Mouse (Mus musculus) regulatory T cell (primary cell): ENCODE data around the gene Terf2.

Source experiments
- in situ Hi-C: fragments of 300-600 bp; cut with MboI, MseI; formaldehyde crosslinking; loops from one replicate; pipeline ENCODE4 v1.15.1; 2025; ENCODE audit warnings: high pct_unique_total_duplicates

Gene Terf2

DNA sequence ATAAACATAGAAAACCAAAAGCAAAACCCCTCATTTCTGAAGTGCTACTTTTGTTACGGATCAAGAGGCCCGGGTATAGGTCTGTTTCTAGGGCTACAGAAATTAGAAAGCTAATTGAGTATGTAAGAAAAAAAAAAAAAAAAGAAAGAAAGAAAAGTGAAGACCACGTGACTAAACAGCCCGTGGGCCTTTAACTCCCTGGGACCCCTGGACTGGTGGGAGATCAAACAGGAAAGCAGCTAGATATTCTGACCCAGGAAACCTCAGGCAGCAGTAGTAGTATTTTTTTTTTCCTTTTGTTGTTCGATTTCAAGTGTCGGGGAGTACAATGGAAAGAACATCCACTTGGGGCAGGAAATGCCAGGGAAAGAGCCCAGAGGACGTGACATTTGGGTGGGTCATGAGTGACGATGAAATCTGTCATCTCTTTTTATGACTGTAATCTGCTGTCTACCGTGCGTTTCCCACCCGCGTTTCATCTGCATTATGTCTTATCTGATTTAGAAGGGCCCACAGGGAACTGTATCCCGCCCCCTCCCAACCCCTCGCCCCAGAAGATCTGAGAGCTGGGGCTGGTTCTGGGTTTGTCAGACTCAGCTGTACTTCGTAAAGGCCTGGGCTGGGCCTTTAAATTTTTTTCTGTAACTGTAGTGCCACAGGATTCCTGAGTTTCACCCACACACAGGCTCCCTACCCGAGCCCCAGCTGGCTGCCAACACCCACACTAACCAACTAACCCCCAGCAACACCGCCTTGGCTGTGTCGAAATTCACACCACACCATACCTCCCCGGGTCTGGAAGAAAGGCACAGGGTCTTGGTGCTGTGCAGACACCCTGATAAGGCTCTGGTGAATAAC lies 18.0 kb upstream of the Terf2 start:
- in situ Hi-C loops: loop anchor here (5.0 kb wide), 1 partner anchor 33 kb away; no protein-coding TSS in a partner anchor

DNA sequence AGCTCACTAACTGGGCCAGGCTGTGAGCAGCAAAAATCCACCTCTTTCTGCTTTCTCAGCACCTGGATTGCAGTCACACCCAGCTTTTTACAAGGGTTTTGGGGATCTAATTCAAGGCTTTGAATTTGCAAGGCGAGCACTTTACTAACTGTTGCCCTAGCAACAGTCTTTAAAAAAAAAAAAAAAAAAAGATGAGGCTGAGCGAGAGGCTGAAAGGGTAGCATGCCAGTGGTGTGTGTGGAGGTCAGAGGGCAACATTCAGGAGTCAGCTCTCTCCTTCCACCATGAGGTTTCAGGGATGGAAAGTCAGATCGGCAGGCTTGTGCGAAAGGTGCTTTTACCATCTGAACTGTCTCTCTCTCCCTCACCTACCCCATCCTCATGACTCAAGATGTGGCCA lies 16.9 kb upstream of the Terf2 start:
- in situ Hi-C loops: loop anchor here (5.0 kb wide), 1 partner anchor 34 kb away; no protein-coding TSS in a partner anchor

DNA sequence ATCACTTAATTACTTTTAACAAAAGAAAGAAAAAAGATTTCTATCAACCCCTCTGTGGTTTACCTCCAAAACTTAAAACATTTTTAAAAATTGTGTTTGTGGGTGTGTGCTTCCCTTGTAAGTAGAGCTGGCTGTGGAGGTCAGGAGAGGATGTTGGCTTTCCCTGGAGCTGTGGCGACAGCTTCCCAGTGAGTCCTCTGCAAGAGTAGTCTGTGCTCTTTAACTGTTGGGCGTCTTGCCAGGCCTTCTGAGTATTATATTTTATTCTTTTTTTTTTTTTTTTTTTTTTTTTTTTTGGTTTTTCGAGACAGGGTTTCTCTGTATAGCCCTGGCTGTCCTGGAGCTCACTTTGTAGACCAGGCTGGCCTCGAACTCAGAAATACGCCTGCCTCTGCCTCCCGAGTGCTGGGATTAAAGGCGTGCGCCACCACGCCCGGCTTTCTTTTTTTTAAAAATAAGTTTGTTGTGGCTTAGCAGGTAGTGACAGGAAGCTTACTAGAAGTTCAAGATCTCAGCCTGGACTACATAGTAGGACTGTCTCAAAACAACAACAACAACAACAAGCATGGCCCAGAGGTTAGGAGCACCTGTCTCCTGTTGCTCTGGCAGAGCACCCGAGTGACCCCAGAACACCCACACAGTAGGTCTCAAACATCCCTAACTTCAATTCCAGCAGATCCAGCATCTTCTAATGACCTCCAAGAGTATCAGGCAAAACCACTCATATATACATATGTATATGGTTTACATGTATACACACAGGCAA lies 15.2 kb upstream of the Terf2 start:
- in situ Hi-C loops: loop anchor here (5.0 kb wide), 1 partner anchor 36 kb away; no protein-coding TSS in a partner anchor

GRCm38 (mm10) chr8:107110629-107111330 lies 14.4 kb upstream of the Terf2 start:
- in situ Hi-C loops: loop anchor here (5.0 kb wide), 1 partner anchor 37 kb away; no protein-coding TSS in a partner anchor

- in situ Hi-C loops: loop anchor here (5.0 kb wide), 2 partner anchors 37 to 212 kb away; no protein-coding TSS in a partner anchor
Observed at GRCm38 (mm10) chr8:107109816-107110435, 13.6 kb upstream of the Terf2 start.

DNA sequence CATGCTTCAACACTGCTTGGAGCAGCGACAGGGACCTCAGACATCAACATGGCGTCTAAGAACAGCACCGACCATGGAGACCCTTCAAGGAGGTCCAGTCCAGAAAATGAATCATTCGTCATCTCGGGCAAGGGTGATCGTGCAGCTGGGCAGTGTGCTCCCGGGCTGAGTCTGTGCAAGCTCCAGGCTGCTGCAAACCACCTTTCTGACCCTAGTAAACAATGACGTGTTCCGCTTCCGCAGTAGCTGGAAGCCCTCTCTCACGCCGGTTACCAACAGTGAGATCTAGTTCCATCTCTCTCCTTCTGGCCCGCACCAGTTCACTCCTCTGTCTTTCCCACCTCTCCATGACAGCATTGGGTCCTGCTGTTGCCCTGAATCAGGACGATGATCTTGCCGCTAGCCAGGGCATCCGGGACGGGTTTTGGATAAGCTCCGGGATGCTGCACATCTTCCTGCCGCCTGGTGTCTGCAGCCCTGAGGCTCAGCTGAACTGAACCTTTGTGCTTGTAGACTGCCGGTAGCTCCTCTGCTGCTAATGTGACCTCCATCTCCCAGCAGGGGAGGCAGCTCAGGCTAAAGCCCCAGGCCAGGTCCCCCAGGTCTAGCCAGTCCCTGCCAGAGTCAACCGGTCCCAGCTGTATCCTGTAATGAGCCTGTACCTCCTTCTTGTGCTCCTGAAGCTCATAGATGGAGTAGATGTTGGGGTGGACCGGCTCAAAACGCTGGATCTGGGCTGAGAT lies 12.8 kb upstream of the Terf2 start:
- in situ Hi-C loops: loop anchor here (5.0 kb wide), 1 partner anchor 213 kb away; no protein-coding TSS in a partner anchor

DNA sequence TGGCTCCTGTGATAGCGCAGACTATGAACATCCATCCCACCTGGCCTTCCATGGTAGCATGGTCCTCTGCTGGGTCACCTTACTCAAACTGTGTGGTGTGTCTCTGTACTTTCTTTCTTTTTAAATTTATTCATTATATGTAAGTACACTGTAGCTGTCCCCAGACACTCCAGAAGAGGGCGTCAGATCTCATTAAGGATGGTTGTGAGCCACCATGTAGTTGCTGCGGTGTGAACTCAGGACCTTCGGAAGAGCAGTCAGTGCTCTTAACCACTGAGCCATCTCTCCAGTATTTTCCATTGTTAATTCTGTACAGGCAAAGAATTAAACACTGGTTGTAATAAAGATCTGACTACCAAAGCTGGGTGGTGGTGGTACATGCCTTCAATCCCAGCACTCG lies 11.7 kb upstream of the Terf2 start:
- in situ Hi-C loops: loop anchor here (5.0 kb wide), 1 partner anchor 214 kb away; no protein-coding TSS in a partner anchor

- in situ Hi-C loops: no loop called here
Observed at GRCm38 (mm10) chr8:107104547-107104946, 8.2 kb upstream of the Terf2 start.

DNA sequence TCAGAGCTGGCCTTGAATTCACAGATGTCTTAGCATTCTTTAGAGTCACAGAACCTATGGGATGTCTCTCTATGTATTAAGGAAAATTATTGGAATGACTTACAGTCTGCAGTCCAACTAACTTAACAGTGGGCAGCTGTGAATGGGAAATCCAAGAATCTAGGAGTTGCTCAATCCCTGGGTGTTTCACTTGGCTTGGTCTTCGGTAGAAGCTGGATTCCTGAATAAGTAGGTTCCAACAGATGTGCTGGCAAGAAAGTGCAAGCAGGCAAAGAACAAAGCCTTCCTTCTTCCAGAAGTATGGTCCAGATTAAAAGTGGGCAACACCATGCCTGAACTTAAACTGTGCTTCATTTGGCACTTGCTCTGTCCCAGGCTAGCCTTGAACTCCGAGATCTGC lies 4.3 kb upstream of the Terf2 start:
- in situ Hi-C loops: no loop called here

DNA sequence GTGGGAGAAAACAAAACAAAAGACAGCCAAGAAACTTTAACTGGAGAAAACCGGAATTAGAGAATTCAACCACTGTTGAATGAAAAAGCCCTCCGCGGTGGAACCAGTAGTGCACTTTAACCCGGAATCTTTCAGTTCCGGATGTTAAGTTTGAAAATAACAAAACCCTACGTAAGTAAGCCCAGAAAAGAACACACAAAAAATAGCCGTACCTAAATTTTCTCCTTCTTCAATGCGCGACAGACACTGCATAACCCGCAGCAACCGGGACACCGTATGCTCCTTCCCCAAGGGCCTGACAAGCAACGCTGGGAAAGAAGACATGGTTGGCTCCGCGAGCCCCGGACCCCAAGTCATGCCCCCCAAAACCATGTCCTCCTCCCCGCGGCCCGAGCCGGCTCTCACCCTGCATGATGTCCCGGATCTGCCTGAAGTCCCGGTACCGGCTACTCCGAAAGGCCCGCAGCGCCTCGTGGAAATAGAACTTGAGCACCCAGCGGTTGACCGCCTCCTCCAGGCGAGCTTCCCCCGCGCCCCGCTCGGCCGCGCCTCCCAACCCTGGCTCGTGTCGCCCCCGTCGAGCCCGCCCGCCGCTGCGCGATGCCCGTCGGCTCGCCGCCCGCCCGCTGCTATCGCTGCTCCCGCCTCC lies 506 bp downstream of the Terf2 start:
- in situ Hi-C loops: loop anchor here (5.0 kb wide), 1 partner anchor 44 kb away; no protein-coding TSS in a partner anchor

DNA sequence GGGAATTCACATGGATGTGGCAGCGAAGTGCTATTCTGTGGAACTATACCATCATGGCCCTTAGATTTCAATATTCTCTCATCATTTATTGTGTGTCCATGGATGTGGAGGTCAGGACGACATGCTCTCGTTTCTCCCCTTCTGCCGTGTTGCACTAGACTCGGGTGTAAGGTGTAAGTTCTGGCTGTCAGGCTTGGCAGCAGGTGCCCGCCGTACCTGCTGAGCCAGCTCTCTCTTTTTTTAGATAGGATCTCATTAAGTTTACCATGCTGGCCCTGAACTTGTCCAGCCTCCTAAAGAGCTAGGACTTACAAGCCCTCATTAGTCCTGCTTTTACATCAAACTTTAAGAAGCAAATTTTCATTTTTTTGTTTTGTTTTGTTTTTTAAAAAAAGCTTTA lies 5.8 kb downstream of the Terf2 start:
- in situ Hi-C loops: no loop called here

- in situ Hi-C loops: no loop called here
Observed at GRCm38 (mm10) chr8:107088526-107089063, 7.8 kb downstream of the Terf2 start.

DNA sequence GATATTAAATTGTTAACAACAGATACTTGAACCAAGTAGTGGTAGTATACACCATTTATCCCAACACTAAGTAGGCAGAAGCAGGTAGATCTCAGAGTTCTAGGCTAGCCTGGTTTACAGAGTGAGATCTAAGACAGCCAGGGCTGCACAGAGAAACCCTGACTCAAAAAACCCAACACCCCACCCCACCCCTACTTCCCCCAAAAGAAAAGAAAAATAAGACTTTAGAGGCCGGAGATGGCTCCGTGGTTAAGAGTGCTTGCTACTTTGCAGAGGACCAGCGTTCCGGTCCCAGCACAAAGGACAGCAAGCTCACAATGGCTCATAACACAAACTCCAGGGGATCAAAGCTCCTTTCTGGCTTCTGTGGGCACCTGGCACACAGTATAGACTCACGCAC lies 10.3 kb downstream of the Terf2 start:
- in situ Hi-C loops: no loop called here

DNA sequence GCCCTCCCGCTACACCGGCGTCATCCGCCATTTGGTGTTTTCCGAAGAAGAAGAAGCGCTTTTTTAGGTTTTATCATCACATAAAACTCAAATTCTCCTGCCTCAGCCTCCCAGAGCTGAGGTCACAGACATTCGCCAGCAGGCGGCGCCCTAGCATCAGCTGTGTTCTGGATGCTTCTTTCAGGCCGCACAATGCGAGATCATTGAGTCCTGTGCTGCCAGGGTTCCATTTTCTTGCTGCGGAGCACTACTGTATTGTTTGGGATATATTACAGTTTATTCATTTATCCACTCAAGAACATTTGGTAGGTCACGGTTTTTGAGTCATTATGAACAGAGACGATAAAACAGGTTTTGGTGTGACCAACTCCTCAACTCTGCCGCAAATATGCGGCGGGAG lies 11.0 kb downstream of the Terf2 start:
- in situ Hi-C loops: no loop called here

DNA sequence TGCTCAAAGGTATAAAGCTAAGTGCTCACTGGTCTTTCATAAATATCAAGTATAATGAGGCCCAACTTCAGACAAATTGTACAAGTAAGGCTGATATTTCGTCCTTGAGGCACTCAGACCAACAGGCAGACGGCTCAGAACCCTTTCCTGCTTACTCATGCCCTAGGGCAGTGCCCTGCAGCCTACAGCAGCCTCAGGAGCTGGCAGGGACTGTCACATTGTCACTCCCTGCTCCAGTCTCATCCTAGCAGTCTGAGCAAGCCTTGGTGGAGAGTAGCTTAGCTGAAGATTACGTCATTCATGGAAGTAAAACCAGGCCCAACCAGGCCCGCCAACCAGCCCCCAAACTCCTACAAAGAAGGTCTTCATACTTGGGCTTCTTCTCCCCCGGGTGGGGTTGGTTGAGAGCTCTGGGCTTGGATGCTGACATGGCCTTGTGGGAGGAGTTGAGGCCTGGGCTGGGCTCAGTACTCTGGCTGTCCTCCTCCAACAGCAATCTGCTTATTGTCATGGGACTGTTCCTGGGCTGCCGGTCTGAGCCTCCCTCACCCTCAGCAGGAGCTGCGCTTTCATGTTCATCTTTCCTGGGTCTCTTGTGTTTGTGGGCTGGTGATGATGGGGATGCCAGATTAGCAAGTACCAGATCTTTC lies 20.0 kb downstream of the Terf2 start:
- in situ Hi-C loops: no loop called here

- in situ Hi-C loops: no loop called here
Observed at GRCm38 (mm10) chr8:107074128-107074527, 22.2 kb downstream of the Terf2 start.

- in situ Hi-C loops: no loop called here
Observed at GRCm38 (mm10) chr8:107073706-107074105, 22.6 kb downstream of the Terf2 start.

DNA sequence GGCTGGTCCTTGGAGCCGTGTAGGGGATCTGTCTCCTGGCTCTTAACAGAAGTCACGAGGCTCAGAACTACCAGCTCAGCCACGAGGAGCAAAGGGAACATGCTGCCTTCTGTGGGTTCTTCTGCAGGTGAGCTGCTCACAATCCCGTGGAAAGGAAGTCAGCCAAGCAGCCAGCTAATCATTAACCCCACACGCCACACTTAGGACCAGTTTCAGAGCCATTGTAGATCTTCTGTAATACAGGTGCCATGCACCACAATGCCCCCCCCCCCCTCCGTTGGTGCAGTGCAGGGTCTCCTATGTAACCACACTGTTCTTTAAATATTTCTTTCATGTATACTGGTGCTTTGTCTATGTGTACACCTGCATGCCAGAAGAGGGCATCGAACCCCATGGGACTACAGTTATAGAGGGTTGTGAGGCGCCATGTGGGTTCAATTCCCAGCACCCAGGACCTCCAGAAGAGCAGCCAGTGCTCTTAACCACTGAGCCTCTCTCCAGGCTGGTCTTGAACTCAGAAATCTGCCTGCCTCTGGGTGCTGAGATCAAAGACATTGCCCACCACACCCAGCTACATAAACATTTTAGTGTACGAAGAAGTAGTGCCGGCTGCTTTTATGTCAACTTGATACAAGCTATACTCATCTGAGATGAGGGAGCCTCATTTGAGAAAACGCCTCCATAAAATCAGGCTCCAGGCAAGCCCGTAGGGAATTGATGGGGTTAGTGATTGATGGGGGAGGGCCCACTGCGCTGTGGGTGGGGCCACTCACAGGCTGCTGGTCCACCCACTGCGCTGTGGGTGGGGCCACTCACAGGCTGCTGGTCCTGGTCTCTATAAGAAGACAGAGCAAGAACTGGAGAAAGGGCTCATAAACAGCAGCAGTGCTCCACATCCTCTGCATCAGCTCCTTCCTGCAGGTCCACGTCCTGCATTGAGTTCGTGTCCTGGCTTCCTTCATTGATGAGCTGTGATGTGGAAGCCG lies 30.5 kb downstream of the Terf2 start, which contains the start of gene Tmed6:
TSS of gene Tmed6 (minus strand) at position 134 of the 986 bp plus-strand sequence.
- in situ Hi-C loops: no loop called here
